In the genomic region with DNA sequence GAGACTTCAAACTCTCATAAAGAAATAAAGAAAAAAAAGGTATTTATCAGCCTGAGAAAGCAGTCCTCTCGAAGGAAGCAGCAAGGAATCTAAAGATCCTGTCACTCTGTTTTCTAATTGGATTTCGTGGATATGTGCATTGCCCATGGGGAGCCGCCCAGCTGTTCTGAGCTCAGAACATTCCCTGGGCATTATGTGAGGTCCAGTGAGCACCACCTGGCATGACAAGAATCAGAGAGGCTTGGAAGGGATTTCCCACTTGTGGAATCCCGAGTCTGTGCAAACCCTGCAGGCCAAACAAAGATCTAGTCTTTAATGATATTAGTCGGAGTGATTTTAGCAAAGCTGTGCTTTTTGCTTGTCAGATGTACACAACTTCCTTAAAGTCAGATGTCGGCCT, we compare ENCODE assay signal across 21 mouse cellular contexts.
A peak's percentile ranks its signal among the peaks of the same experiment; 100 is the strongest.
DNase-seq lines count a peak whose midpoint lies in the region; ATAC-seq lines count a peak whose summit lies in the region.
"Had no signal": no experiment of that assay in that cellular context is flagged by ENCODE, and none has a peak within 500 bp of the region (broad histone marks: within the 10 kb centered on the region; RNA-seq: fewer than 3 reads in every experiment).

No protein-coding gene starts in this region.

- peak; percentile 55; the same call in 1 of the 2 replicates for ATAC-seq in forebrain, embryonic 11.5 days (replicated peaks; ENCODE audit: low FRiP score)
- no peak for ATAC-seq in forebrain, embryonic 12.5 days (ENCODE audit: low FRiP score)
- ATAC-seq in midbrain, embryonic 13.5 days, result no peak
- no peak for ATAC-seq in neural tube, embryonic 15.5 days (ENCODE audit: low FRiP score)
- ATAC-seq: activated CD4-positive, CD25-positive, alpha-beta regulatory T cell, adult 4 months; forebrain, embryonic 13.5 days had no signal

- H3K36me3 ChIP-seq in forebrain, embryonic 11.5 days (ENCODE audit: control insufficient read depth, insufficient read depth, low read length), result no peaks in the 10 kb centered on the region
- H3K36me3 ChIP-seq in forebrain, embryonic 12.5 days (replicated peaks), result no peaks in the 10 kb centered on the region
- no peaks in the 10 kb centered on the region for H3K36me3 ChIP-seq in midbrain, embryonic 10.5 days
- no peaks in the 10 kb centered on the region for H3K36me3 ChIP-seq in midbrain, embryonic 13.5 days
- no peaks in the 10 kb centered on the region for H3K36me3 ChIP-seq in neural tube, embryonic 15.5 days
- H3K36me3 ChIP-seq: embryonic facial prominence, embryonic 15.5 days; limb, embryonic 15.5 days had no signal

- H3K9ac ChIP-seq in forebrain, embryonic 11.5 days (ENCODE audit: low read length), result no peak overlapping the region
- no peak overlapping the region for H3K9ac ChIP-seq in forebrain, embryonic 12.5 days
- no peak overlapping the region for H3K9ac ChIP-seq in midbrain, embryonic 13.5 days (replicated peaks)
- no peak overlapping the region for H3K9ac ChIP-seq in neural tube, embryonic 15.5 days (replicated peaks)
- H3K9ac ChIP-seq: embryonic facial prominence, embryonic 15.5 days; forebrain, embryonic 13.5 days; hindbrain, embryonic 14.5 days; limb, embryonic 15.5 days had no signal

- 19% methylated on average over 6 of the region's 6 CpGs for WGBS in forebrain, embryonic 11.5 days
- WGBS in forebrain, embryonic 12.5 days, result 12% methylated on average over 6 of the region's 6 CpGs
- 19% methylated on average over 6 of the region's 6 CpGs for WGBS in midbrain, embryonic 10.5 days
- WGBS in midbrain, embryonic 13.5 days, result 13% methylated on average over 6 of the region's 6 CpGs
- 45% methylated on average over 6 of the region's 6 CpGs for WGBS in neural tube, embryonic 15.5 days

- H3K4me2 ChIP-seq in forebrain, embryonic 11.5 days (ENCODE audit: low read depth, low read length, severe bottlenecking), result no peak overlapping the region
- no peak overlapping the region for H3K4me2 ChIP-seq in forebrain, embryonic 12.5 days
- H3K4me2 ChIP-seq in midbrain, embryonic 13.5 days (replicated peaks), result no peak overlapping the region
- H3K4me2 ChIP-seq in neural tube, embryonic 15.5 days, result no peak overlapping the region
- H3K4me2 ChIP-seq: embryonic facial prominence, embryonic 15.5 days; forebrain, embryonic 13.5 days; hindbrain, embryonic 14.5 days; limb, embryonic 15.5 days had no signal

- no peak overlapping the region for H3K27ac ChIP-seq in forebrain, embryonic 11.5 days (ENCODE audit: low read depth, low read length)
- H3K27ac ChIP-seq in forebrain, embryonic 12.5 days, result no peak overlapping the region
- no peak overlapping the region for H3K27ac ChIP-seq in midbrain, embryonic 10.5 days (replicated peaks)
- H3K27ac ChIP-seq in midbrain, embryonic 13.5 days, result no peak overlapping the region
- H3K27ac ChIP-seq in neural tube, embryonic 15.5 days (replicated peaks), result no peak overlapping the region
- H3K27ac ChIP-seq: embryonic facial prominence, embryonic 15.5 days; forebrain, embryonic 13.5 days; hindbrain, embryonic 14.5 days; kidney, postnatal 0 days; limb, embryonic 15.5 days had no signal

- no peaks in the 10 kb centered on the region for H3K27me3 ChIP-seq in forebrain, embryonic 11.5 days (ENCODE audit: control insufficient read depth, insufficient read depth, low read length)
- H3K27me3 ChIP-seq in forebrain, embryonic 12.5 days, result no peaks in the 10 kb centered on the region
- H3K27me3 ChIP-seq in midbrain, embryonic 10.5 days (ENCODE audit: low read depth, poor library complexity, severe bottlenecking), result no peaks in the 10 kb centered on the region
- no peaks in the 10 kb centered on the region for H3K27me3 ChIP-seq in midbrain, embryonic 13.5 days
- H3K27me3 ChIP-seq in neural tube, embryonic 15.5 days (replicated peaks), result no peaks in the 10 kb centered on the region
- H3K27me3 ChIP-seq: embryonic facial prominence, embryonic 15.5 days; forebrain, embryonic 13.5 days; limb, embryonic 15.5 days; megakaryocyte, embryonic 14.5 days had no signal

- peak; percentile 54 for DNase-seq in forebrain, embryonic 11.5 days (ENCODE audit: low spot score)
- peak; percentile 31 for DNase-seq in midbrain, embryonic 10.5 days (ENCODE audit: low spot score)
- DNase-seq in embryo, embryonic 9.5 days (ENCODE audit: extremely low spot score), result peak; percentile 5
- DNase-seq in retina, embryonic 14.5 days (ENCODE audit: low spot score), result peak; percentile 82
- DNase-seq in gastrocnemius, postnatal 10 days, result no peak
- DNase-seq: cerebellum, postnatal 25 days; kidney, adult 11 months; layer of hippocampus, adult 9-11 months; lung, postnatal 14 days; right cerebral cortex, postnatal 25 days; thymus, postnatal 25 days had no signal

- H3K4me3 ChIP-seq in forebrain, embryonic 11.5 days (ENCODE audit: low read depth, low read length), result no peak overlapping the region
- H3K4me3 ChIP-seq in forebrain, embryonic 12.5 days (replicated peaks), result no peak overlapping the region
- H3K4me3 ChIP-seq in midbrain, embryonic 10.5 days, result no peak overlapping the region
- H3K4me3 ChIP-seq in midbrain, embryonic 13.5 days (replicated peaks), result no peak overlapping the region
- no peak overlapping the region for H3K4me3 ChIP-seq in neural tube, embryonic 15.5 days (replicated peaks)
- H3K4me3 ChIP-seq: embryonic facial prominence, embryonic 15.5 days; forebrain, embryonic 13.5 days; limb, embryonic 15.5 days; megakaryocyte, embryonic 14.5 days had no signal

- no peaks in the 10 kb centered on the region for H3K9me3 ChIP-seq in forebrain, embryonic 11.5 days (ENCODE audit: control insufficient read depth, low read length)
- no peaks in the 10 kb centered on the region for H3K9me3 ChIP-seq in forebrain, embryonic 12.5 days
- no peaks in the 10 kb centered on the region for H3K9me3 ChIP-seq in midbrain, embryonic 10.5 days (replicated peaks)
- H3K9me3 ChIP-seq in midbrain, embryonic 13.5 days, result no peaks in the 10 kb centered on the region
- no peaks in the 10 kb centered on the region for H3K9me3 ChIP-seq in neural tube, embryonic 15.5 days (replicated peaks)
- H3K9me3 ChIP-seq: embryonic facial prominence, embryonic 15.5 days; forebrain, embryonic 13.5 days; limb, embryonic 15.5 days had no signal

- peaks cover 4% of the 10 kb centered on the region; the same call in 1 of the 2 replicates for H3K4me1 ChIP-seq in forebrain, embryonic 11.5 days (replicated peaks; ENCODE audit: control insufficient read depth, insufficient read depth, low read length)
- H3K4me1 ChIP-seq in forebrain, embryonic 12.5 days, result peaks cover 8% of the 10 kb centered on the region
- H3K4me1 ChIP-seq in midbrain, embryonic 10.5 days, result peaks cover 13% of the 10 kb centered on the region
- peaks cover 10% of the 10 kb centered on the region; the same call in 1 of the 2 replicates for H3K4me1 ChIP-seq in midbrain, embryonic 13.5 days (replicated peaks)
- no peaks in the 10 kb centered on the region for H3K4me1 ChIP-seq in neural tube, embryonic 15.5 days
- H3K4me1 ChIP-seq: embryonic facial prominence, embryonic 15.5 days; limb, embryonic 15.5 days; megakaryocyte, embryonic 14.5 days had no signal
